Mouse (Mus musculus) lung, adult 18-20 months (tissue): ENCODE data around the gene 1700001O22Rik.
A peak's percentile ranks its signal among the peaks of the same experiment; 100 is the strongest.

ENCODE experiments used
- DNase-seq, 2 experiments: peaks; one replicate each; pipeline ENCODE4 v3.0.0; 2022; ENCODE audit warnings: mixed read lengths in 2 of 2

1700001O22Rik gene

DNA sequence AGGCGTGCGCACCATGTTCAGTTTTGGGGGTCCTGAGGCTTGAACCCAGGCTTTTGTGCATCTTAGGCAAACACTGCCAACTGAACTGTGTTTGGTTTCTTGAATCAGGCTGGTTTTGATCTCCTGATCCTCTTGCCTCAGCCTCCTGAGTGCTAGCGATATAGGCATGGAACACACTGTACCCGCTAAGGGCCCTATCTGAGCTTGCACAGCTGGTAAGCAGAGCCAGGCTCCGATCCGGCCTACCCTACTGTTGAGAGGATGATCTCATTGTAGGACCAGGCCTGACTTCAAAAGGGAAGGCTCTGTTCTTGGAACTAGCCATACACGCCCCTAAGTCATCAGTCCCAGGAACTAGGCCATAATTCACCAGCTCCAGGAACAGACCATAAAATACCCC lies 7.1 kb upstream of the 1700001O22Rik start:
- no peak for DNase-seq

DNA sequence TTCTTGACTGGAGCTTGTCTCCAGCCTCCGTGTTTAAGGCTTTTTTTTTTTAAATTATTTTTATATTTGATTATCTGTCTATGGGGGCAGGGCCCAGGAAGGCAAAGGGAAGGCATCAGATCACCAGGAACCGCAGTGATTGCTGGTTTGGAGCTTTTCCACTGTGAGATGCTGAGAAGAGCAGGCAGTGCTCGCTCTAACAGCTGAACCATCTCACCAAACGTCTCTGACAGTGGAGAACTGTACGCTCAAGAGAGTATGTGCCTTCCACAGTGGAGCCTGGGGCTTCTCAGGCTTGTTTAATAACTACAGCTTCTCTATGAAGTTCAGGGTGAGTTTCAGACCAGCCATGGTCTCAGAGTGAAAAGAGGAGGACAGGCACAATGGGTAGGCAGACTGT lies 6.0 kb upstream of the 1700001O22Rik start:
- DNase-seq = no peak

DNA sequence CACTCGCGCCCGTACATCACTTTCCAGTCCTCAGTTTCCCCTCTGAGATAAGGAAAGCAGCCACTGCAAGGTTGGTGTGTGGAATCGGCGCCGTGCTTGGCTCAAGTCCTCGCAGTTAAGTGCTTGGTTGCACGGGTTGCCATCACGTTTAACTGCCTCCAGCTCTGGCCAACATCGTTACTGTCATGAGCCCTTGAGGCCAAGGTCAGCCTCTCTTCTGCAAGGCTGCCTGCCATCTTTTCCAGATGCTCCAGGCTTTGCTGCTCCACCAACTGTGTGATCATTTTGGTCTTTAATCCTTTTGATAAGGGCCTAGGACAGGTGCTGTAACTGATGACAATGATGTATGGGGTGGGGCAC lies 4.8 kb upstream of the 1700001O22Rik start:
- DNase-seq = no peak

DNA sequence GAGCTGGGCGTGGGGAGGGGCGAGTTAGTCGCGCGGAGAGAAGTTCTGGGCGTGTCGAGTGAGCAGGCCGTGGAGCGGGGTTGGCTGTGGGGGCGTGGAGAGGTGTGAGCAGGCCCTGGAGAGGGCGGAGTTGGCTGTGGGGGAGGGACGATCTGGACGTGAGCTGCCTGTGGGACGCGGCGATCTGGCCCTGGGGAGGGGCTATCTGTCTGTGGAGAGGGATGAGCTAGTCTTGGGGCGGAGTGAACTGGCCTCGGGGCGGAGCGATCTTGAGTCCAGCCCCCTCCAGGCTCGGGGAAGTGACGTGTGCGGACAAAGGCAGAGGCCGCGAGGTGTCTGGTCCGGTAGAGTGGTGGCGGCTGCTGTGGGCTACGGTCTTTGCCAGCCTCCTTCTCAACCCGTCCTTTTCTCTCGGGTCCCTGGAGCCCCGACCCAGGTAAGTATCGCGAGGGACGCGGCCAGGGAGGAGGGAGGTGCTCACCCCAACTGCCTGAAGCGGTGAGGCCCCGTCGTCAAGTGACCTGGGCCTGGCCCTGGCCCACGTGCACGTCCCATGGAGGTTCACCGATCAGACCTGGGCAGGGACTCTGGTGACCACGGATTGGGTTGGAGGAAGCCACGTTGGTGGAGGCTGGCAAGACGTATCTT lies 4.3 kb upstream of the 1700001O22Rik start, which contains the start of gene Ntmt1:
Gene Ntmt1, plus strand, starts transcription at position 179 of the 648 bp plus-strand sequence.
- peak; percentile 100 for DNase-seq

DNA sequence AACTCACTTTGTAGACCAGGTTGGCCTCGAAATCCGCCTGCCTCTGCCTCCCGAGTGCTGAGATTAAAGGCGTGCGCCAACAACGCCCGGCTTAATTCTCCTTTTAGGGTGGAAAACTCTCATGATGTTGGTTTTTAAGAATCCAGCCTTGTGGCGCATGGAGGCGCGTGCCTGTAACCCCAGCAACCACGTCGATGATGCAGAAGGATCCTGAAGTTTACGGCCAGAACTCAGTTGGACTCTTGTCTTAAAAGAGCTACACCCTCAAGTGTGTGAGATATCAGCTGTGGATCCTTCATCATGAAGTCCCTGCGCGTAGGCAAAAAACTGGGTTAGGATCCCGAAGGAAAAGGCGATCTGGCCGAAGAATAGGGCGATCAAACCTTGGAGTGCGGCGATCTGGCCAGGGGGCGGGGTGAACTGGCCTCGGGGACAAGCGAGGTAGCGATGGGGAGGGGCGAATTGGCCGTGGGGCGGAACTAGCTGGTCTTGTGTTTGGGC lies 3.7 kb upstream of the 1700001O22Rik start:
- no peak for DNase-seq

DNA sequence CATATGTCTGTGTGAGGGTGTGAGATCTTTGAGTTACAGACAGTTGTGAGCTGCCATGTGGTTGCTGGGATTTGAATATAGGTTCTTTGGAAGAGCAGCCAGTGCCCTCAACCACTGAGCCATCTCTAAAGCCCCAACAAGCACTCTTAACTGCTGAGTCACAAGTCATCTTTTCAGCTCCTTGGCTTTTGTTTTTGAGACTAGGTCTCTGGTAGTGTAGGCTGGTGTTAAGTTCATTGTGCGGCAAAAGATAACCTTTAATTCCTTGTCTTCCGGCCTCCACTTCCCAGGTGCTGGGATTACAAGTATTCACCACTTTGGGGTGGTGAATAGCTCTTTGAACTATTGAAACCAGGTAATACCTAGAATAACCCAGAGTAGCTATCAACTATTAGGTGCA lies 2.5 kb upstream of the 1700001O22Rik start:
- no peak for DNase-seq

DNA sequence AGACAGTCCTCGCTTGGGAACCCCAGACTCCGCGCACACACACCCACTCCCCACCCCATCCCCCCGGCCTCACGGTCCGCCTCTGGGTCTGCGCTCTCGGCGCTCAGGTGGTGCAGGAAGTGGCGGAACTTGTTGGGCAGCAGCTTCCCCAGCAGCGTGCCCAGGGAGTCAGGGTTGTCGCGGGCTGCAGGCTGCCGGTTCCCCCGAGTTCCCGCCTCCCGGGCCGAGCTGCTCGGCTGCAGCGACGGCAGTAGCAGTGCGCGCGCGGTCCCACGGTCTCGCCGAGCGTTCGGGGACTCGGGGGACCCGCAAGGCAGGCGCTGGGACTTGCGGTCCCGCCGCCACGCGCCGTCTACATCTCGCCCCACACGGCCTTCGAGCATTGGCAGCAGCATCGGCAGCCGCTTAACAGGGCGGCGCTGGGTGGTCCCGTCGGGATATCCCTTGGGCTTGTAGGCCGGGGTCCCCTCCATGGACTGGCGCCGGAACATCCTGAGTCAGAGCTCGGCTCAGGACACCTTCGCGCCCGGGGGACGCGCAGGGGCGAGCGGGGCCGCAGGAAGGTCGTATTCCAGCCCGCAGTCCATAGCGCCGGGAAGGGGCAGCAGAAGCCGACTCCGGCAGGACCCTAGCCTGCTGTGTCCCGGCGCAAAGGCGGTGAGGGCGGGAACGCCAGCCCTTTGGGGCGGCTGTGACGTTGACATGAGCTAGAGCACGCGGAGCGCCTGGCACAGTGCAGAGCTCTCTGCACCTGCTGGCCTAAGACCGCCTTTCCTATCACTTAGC lies 2.2 kb downstream of the 1700001O22Rik start:
- no peak for DNase-seq

DNA sequence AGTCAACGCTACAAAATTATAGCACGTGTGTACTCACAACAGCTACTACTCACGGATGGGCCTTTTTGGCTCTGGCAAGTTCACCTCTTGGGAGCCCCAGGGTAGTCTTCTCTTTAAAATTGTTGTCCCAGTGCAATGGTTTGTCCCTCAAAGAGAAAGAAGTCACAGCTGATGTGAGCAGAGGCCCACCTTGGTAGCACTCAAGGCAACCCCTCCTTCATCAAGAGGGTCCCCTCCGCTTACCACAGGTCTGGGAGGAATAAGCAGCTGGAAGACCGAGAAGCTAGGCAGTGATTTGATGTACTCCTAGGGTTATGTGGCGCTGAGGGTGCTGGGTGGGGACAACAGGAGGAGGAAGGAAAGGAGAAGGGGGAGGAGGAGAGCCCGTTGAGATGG lies 2.8 kb downstream of the 1700001O22Rik start:
- no peak for DNase-seq

DNA sequence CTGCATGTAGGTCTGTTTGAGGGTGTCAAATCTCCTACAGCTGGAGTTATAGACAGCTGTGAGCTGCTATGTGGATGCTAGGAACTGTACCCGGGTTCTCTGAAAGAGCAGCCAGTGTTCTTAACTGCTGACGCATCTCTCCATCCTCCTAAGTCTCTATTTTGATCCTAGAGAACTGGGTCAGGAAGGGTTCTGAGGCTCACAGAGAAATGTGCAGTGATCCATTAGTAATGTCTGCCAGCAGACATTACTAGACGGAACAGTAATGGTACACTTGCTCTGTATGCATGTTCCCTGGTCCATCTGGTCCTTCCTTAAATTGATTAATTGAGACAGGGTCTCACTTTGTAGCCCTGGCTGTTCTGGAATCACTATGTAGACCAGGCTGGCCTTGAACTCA lies 4.0 kb downstream of the 1700001O22Rik start:
- DNase-seq = no peak

DNA sequence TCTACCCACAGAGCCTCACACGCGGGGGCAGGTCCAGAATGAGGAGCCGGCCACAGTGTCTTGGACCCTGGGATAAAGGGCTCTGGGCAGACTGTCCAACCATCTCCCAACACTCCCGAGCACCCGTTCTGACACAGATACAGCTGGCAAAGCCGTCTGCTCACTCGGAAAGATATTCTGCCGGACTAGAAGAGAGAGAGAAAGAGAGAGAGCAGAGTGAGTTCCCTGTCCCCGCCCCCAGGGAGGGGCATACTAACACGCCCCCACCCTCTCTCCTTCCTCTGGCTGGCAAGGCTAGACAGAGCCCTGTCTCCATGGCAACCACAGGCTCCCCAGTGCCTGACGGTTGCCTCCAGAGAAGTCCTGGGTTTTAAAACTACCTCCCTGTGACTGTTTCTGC lies 7.1 kb downstream of the 1700001O22Rik start:
- peak; percentile 82 to 86 for DNase-seq

DNA sequence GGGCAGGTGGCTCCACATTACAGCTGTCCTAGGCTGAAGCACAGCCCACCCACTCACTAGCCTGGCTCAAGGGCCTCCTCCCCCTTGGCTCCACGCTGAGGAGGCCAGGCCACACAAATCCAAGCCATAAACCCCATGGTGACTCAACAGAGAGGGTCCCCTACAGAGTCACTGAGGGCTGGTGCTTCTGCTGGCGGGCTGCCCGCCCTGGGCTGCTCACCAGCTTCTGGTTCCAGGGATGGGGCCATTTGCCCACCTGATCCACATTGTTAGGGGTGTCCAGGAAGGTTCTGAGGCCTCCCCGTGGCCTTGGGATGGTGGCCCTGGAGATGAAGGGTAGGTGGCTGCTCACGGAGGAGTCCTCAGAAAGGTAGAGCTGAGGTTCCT lies 7.6 kb downstream of the 1700001O22Rik start:
- DNase-seq = no peak

DNA sequence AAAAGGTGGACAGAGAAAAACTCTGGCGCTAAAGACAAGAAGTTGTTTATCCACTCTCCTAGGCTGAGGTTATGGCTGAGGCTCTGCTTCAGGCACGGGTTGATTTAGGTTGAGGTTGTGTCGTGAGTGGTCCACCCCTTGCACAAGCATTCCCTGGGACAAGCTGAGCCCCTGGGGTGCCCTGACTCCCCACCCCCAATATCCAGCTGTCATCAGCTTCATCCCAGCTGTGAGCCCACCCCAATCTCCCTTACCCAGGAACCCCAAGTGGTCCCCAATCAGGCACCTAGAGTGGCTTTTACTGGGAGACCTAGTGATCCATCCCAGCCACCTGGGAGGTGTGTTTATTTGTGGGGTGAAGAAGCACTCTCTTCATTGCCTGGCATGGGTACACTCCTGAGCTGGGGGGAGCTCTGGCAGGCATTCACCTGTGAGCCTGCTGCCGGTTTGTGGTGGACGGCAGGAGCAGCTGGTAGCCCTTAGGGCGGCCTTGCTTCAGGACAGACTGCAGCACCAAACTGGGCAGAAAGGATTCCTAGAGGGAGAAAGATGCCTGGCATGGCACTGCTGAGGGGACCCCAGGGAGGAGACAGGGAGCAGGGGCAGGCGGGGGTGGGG lies 8.1 kb downstream of the 1700001O22Rik start:
- no peak for DNase-seq

DNA sequence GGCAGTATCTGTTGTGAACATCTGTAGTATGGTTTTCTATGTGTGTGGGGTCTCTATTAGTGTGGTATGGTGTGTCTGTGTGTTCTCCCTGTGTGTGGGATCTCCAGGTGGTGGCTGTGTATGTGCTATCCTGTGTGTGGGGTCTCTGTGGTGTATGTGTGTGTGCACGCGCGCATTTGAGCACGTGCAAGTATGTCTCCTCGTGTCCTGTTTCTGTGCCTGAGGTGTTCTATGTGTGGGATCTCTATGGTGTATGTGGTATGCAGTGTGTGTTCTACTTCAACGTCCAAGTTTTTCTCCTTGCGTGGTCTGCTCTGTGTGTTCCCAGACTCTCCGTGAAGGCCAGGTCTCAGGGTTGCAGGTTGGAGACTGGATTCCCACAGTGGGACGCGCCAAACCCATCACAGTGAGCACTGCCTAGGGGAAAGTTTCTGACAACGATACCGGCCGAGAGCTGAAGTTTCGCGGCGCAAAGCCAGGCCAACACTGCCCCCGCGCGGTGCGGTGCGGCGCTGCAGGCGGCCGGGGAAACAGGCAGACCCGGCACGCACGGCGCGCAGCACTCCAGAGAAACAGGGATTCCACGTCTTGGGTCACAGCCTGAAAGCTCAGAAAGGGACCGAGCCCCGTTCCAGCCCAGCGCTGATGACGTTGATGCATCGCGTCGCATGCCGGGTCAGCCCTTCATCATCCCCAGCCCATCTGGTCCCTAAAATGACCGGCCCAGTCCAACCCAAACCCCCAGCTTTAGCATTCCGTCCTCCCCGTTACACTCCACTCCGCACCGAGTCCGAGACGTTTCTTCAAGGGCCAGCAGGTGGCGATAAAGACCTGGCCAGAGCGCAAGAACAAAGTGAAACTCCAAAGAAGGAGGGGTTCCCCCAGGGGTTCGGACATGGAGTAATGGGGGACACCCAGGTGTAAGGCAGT lies 9.0 kb downstream of the 1700001O22Rik start:
- peak; percentile 92 to 94 for DNase-seq

DNA sequence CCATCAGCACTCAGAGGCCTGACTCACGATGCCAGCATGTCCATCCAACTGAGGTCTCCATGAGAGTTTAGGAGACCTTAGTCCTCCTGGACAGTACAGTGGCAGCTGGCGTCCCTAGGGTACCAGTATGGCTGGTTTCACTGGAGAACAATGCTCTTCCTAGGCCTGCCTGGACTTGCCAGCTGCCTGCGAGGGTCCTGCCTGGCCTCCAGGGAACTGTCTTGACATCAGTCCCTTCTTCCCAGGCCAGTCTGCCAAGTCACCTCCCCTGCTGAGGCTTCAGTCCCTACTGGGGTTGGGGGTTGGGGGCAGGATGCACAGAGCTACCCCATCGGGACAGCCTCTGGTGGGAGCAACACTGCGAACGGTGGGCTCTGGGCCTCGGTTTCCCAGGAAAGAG lies 11.4 kb downstream of the 1700001O22Rik start:
- DNase-seq = no peak

DNA sequence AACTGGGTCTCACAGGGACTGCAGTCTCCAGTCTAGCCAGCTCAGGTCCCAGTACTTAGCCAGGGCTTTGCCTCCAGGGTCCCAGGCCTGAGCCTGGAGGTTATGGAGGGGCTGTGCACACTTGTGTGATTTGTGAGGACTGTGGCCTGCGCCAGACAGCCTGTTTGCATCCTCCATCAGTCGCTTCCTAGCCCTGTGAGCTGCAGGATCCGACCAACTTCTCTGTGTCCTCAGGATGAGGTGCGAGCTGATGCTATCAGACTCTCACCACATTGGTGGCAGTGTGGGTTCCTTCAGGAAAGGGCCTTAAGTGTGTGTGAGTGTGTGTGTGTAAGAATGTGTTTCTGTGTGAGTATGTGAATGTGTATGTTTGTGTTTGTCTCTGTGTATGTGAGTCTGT lies 16.0 kb downstream of the 1700001O22Rik start:
- no peak for DNase-seq

DNA sequence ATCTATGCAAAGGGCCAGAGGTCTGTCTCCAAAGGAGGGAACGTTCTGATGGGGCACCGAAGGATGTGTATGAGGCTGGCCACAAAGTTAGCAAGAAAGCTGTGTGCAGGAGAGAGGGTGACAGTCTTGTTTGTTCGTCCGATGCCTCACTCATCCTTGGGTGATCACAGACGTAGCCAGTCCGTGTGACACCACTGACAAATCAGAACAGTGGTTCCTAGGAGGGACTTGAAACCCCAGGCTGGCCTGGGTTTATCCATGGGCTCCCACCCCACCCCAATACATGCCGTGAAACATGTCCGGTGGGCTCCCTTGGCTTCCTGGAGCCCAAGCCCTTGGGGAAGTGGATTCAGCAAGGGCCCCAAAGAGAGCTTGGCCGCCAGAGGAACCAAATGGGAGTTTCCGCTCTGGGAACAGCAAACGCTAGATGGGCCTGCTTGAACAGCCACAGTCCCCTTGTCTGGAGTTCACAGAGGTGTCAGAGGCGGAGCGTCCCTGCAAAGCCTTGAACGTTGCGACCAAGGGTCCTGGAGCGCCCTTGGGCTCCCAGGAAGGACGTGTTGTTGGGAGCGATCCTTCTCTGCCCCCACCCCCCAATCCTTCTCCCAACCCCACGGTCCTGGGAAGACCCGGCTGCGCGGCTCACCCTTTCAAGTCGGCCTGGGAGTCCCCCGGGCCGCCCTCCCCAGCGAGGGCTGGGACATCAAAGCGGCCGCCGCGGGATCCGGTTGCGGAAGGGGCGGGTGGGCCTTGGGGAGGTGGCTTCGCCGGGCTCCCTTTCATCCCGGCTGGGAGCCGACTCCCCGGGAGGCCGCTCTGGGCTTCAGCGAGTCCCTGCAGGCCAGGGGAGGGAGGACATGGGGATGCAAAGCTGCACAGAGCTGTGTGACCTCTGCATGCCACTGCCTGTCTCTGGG lies 19.1 kb downstream of the 1700001O22Rik start:
- DNase-seq = peak; percentile 52 to 70

DNA sequence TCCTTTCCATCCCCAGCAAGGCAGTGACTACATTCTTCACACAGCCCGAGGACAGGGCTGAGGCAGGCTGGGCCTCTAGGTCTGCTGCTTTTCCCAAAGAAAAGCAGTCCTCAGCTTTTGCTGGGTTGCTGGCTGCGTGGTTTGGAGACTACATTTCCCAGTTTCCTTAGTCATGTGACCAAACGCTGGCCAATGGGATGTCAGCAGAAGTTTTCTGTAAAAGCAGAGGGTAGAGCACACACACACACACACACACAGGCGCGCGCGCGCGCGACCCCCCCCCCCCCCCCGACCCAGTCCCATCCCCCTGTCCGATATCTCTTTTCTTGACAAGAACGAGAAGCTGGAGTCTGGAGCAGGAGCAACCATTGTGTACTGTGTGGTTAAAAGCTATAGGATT lies 20.1 kb downstream of the 1700001O22Rik start:
- peak; percentile 74 to 78 for DNase-seq

DNA sequence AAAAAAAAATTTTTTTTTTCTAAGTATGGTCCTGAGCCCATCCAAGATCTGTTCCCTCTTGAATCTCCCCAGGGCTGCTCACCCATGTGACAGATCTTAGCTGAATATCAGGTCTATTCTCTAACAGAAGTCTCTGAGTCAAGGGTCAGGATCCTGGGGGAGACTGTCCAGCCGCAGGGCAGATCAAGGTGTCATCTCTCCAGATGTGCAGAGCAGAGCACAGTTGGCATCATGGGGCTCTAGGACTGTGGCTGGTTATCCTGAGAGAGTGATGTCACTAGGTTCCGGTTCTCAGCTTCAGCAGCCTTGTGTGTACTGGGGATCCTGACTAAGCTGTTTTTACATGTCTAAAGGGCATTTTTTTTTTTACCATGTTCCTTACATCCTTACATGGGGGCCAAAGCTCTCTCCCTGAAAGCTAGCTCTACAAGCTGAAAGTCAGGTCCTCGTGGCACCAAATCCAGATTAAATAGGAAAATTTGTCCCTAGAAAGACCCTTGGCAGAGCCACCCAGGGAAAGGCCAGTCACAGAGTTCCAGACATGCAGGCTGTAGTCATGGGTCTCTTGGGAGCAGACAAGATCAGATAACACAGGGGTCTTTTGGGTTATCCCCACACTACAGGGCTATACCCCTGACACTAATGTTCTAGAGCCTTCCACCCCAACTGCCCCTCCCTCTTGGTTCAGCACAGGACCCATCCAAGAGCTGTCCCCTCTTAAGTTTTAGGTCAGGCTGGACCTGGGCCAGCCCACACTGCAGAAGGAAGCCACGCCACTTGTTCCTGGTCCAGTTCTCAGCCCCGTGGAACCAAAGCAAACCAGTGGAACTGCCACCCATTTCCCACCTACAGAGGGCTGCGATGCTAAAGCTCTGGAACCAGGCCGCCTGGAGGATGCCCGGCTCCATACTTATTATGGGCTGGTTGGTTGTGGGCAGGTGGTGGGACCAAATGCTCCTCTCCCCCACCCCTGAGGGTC lies 20.9 kb downstream of the 1700001O22Rik start:
- DNase-seq = no peak

DNA sequence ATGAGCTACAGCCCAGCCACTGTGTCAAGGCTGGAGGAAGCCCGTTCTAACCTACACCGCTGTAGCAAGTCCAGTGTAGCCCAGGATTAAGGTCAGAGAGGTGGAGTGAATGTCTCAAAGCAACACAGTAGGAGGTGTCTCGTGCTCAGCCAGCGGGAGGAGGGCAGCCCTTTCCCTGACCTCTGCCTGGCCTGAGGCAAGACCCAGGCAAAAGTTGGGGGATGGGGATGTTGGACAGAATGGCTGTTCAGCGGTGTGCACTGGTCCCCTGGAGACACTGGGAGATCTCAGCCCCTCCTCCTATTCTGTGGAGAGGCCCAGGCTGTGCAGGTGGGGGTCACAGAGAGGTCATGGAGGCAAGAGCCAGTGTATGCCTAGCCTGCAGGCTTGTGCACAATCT lies 24.2 kb downstream of the 1700001O22Rik start:
- no peak for DNase-seq

DNA sequence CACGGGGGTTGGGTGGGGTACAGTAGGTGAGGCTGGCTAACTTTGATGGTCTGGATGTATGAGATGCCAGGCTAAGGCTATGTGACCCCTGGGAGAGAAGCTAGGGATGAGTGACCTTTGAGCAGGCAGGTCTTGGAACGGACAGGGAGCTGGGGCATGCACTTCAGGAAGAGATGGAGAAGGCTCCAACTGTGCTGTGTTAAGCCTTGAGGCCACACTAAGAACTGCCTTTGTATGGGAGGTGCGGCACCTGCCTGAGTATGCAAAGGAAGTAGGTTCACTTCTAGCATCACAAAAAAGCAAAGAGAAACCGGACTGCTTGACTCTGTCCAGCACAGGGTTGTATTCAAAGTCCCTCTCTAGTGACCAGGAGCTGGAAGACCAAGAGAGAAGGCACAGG lies 25.2 kb downstream of the 1700001O22Rik start:
- no peak for DNase-seq
